Mouse (Mus musculus): ENCODE data around the gene Runx3.

The Runx3 gene

DNA sequence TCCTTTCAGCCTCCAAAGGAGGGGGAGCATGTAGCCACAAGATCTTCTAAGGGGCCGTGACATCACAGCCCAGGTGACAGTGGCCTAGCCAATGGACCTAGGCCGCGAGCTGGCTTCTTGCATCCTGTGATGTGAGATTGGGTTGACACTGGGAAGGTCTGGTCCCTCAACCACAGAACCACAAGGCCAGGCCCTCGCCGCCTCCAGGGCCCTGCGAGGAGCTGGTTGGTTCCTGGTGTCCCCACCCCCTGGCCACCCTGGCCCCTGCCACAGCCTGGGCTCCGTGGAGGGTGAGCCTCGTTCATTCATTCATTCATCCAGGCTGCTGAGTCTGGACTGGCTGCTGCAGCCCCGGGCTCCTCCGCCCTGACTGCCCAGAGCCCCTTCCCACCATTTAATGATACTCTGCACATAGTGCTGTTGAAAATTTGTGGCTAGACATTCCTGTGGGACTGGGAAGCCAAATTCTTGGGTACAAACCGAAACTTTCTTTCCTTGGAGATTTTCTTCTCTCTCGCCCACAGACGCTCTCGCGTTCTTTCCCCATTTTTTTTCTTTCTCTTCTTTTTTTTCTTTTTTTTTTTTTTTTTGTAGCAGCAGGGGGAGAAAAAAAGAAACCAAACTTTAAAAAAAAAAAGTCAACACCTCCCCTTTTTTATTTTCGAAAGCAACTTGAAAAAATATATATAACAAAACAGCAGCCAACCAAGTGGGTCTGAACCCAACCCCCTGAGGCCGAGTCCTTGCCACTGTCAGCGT is at the start of gene Runx3:
Runx3 (plus strand) TSS at position 311 of the 759 bp plus-strand sequence.
- no peak for DNase-seq (ENCODE audit: low spot score in 2 of 2)

DNA sequence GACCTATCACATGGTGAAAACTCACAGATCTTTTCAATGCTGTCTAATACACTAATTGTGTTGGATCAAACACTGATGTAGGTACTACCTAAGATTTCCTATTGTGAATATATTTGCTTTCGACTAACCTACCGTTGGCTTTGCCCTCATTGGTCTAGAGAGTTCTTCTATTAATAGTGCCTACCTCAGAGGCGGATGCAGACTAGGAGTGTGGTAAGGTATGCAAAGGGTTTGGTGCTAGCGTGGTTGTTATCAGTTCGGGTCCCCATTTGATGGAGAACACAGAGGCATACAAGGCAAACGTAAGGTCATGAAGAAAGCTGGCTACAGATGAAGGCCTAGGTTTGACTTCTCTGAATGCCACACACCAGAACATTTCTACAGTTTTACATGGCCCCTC is 47.8 kb upstream of the Runx3 start:
- DNase-seq (ENCODE audit: low spot score in 2 of 2), result no peak

DNA sequence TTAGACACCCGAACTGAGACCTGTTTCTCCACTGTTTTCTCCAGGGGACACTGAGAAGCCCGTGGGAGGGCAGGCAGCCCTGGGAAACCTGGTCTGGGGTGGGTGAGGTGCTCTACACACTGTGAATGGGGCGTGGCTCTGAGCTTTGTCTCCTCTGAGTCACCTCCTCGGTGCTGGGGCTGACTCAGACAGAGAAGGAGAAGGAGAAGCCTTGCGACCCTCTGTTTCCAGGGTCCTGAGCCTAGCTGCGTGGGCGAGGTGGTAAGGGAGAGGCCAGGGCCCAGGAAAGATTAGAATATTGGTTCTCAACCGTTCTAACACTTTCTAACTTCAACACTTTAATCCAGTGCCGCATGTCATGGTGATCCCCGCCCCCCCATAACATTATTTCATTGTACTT is 46.9 kb upstream of the Runx3 start:
- no peak for DNase-seq (ENCODE audit: low spot score in 2 of 2)

DNA sequence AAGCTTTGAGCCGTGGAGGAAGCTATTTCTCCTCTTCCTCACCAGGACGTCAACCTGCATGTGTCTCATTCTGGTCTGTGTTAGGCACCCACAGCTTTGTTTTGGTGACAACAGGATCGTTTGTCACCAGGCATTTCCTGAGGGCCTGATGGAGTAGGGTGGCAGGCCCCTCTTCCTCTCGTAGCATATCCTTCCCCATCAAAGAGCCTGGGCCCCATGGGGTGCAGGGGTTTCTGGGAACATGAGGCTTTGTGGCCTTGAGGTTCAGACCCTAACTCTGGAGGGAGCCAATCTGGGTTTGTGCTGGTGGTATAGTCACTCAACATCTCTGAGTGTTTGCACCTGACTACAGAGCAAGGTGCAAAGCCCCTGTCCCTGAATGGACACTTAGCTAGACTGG is 45.8 kb upstream of the Runx3 start:
- DNase-seq (ENCODE audit: low spot score in 2 of 2), result no peak

DNA sequence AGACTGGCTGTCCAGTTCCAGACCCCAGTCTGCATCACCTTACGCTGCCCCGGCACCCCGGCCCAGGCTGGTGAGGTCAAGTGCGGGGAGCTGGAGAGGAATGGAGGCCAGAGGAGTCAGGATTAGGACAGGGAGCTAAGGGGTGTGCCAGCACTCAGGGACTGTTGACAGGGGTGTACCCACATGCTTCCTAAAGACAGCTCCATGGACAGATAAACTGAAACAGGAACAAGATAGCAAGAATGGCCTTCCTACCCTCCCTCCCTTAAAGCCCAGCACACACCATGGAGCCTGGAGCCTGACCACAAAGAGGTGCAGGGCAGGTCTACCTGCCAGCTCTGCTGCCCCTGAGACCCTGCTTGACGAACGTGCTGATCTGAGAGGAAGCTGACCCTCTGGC is 45.1 kb upstream of the Runx3 start:
- DNase-seq (ENCODE audit: low spot score in 2 of 2), result no peak

DNA sequence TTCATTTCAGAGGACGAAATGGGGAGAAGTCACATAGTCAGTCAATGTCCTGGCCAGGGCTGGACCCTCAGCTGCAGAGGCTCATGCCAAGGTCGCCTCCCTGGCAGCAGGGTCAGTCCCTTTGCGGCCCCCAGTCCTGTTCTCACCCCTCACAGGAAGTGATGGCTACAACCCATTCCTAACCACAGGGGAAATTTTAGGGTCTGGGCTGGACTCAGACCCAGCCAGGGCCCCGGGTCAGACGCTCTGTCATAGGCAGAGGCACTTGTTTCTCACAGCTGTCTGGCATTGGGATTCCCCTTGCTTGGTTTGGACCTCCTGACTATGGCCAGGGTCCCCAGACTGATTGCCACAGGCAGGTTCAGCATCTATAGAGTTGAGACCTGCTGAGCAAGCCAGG is 43.8 kb upstream of the Runx3 start:
- no peak for DNase-seq (ENCODE audit: low spot score in 2 of 2)

DNA sequence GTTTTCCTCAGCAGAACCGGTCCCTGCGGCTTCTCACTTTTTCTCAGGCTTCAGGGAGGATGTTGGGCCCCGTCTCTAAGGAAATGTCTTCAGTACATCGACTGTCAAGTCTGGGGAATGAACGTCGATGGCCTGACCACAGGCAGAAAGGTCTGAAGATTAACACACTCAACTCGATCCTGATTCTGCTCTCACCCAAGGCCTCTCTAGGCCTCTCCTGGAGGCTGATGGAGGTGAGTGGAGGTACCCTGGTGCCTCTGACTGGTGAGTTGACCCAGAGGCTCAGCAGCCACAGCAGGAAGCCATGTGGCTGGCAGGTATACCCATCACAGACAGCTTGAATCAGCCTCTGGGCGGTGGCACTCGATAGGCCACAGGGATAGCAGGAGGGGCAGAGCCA is 43.3 kb upstream of the Runx3 start:
- DNase-seq (ENCODE audit: low spot score in 2 of 2), result no peak

DNA sequence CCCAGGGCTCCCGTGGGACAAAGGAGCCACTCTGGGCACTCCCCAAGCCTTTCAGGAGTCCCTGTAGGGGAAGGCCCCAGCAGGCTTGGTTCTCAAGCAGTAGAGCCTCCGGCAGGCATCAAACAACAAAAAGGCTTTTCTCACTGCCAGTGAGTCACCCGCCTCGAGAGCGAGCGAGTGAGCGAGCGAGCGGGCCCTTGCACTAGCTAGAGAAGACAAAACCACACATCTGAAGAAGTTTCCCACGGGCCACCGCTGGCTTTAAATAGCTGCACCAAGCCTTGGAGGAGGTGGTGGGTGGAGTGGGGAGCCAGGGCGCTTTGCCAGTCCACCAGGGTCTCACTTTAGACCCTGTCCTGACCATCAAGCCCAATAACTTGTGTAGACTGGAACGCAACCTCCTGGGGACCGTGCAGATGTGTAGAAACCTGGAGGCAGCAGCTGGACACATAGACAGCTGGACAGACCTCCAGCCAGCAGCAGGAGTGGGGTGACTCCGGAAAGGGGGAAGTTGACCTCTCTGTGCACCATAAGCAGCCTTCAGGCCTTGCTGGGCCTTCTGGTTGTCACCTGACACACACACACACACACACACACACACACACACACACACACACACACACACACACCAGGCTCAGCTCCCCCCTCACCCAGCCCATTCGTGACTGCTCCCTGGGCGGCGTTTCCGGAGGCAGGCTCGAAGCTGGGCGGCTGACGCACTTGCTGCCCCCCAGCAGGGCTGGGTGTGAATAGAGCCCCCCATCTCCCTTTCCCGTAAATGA is 40.4 kb upstream of the Runx3 start:
- DNase-seq (ENCODE audit: low spot score in 2 of 2), result no peak

DNA sequence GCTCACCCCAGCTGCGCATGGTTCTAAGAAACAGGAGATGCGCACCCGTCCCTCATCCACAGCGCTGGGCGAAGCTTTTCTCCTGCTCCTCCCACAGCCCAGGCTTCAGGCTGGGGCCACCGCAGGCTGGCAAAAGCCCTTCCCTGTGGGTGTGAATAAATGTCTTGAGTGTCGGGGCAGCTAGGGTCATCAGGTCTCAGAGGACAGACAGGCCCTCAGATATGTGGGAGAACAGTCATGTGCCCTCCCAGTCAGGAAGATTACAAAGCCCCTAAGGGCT is 39.9 kb upstream of the Runx3 start:
- DNase-seq (ENCODE audit: low spot score in 2 of 2), result peak in 1 of 2 experiments; percentile 26

DNA sequence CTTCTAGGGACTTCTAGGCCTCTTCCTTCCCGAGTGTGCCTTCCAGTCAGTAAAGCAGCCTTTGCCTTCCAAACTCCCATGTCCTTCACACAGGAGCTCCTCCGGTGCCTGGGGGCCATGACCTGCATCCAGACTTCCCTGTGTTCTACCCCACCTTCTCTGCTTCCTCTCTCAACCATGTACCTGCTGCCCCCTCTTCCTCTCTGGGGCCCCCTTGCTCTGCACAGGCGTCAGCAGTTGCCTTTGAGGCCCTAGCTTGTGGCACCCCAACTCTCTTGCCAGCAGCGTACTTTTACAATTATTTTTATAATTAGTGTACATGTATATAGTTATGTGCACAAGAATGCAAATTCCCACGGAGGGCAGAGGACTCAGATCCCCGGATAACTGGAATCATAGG is 37.4 kb upstream of the Runx3 start:
- DNase-seq (ENCODE audit: low spot score in 2 of 2), result no peak

DNA sequence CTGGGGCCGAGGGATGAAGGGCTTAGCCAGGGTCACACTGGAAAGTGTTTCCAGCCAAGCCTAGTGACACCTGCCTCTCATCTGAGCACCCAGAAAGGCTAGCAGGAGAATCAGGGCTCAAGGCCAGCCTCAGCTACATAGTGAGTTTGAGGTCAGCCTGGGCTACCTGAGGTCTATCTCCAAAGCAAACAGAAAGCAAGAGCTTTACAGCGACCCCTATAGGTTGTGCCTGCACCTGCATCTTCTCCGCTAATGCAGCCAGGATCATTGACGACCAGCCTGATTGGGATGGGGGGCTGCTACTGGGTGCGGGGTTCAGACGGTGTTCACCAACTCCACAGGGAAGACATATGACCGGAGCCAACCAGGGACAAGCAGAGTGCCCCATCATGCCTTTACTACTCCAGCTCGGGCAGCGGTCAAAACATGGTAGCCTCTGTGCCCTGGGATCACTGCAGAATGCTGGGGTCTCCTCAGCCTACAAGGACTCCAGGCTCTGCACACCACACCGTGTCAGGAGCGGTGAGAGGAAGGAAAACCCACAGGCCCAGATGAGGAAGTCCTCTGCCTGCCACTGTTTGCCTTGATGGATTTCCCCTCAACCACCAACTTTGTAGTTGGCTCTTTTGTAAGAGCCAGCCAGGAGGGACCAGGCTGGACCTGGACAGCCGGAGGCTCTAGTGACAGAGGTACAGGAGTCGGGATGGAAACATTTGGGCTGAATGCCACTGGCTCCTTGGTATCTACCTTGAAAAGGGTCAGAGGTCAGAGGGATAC is 35.2 kb upstream of the Runx3 start:
- no peak for DNase-seq (ENCODE audit: low spot score in 2 of 2)

DNA sequence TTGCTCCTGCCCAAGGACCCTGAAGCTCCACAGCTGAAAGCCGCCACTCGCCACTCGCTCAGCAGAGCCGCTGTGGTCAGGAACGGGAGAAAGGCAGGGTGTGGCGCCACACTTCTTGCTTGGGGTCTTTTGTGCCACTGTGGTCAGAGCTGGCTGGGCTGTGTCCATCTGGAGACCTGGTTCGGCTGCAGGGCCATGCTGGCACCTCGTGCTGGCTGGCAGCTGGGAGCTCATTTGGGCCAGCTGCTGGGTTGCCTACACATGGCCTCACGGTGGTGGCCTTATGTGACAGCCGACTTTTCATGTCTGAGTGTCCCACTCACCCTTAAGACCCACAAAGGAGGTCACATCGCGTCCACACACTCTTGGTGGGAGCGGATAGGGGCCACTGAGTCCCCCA is 29.8 kb upstream of the Runx3 start:
- no peak for DNase-seq (ENCODE audit: low spot score in 2 of 2)

DNA sequence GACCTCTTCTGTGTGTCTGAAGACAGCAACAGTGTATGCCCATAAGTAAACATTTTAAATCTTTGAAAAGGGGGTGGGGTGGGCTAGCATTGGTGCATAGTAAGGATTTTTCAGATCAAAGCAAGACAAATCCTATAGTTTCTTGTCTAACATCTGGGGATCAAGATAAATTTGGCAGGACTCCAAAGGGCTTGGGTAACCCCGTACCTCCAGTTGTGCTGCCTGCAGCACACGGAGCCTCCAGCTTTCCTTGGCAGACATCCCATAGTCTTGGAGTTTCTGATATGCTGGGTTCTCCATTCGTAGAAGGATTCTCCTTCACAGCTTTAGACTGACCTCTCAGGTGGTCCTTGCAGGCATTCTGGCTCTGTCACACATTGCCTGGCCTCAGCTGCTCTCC is 27.6 kb upstream of the Runx3 start:
- DNase-seq (ENCODE audit: low spot score in 2 of 2), result no peak

DNA sequence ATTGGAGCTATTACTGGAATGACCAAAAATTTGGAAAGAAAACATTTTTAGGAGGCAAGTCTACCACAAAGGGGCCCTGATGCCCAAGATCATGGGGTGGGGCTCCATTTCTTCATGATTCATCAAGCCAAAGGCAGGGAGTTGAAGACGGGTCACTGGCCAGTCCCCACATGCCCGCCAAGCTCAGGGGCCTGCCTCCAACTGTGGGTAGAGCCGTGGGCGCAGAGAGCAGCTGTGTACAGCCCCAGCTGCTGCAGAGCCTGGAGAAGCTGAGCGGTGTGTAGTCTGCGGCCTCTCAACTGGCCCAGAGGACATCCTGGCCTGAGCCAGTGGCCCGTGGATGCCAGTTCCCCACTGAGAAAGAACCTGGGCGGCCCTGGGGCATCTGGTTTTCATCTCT is 24.8 kb upstream of the Runx3 start:
- peak; percentile 20 to 22 for DNase-seq (ENCODE audit: low spot score in 2 of 2)

DNA sequence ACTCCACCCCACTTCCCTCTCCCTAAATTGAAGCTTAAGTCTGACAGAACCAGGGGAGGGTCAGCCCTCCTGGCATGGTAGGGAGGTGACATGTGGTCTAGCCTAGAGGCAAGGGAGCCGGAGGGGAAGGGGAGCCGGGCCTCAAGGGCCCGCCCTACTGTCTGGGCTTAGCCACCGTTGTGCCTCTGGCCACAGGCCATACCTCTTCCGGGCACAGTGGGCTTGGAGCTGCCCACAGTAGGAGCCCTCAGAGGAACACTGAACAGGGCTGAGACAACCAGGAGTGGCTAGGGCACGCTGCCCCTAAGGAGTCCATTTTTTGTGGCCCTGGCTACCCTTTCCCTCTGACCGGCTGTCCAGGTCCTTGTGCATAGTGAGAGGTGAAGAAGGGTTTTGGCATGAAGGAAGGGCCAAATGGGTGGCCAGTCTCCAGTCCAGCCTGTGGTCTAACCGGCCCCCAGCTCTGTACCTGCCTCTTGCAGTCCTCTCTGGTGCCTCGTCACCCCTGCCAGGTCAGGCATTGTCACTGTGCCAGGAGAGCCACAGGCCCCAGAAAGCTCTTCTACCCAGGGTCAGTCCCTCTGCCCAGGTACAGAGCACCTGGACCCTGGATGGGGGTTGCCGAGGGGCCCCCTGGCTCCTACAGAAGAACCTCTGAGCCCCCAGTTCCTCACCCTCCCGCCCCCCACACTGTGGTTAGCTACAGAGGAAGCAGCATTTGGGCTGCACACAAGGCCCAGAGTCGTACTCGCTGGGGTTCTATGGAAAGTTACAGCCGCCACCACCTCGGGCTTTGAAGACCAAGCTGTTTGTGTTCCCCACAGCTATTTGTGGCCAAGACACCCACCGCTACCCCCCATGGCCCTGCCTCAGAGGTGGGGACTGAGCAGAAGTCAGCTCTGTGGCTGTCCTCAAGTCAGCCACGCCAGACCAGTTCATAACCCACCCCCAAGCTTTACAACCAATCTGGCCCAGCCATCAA is 22.3 kb upstream of the Runx3 start:
- no peak for DNase-seq (ENCODE audit: low spot score in 2 of 2)

DNA sequence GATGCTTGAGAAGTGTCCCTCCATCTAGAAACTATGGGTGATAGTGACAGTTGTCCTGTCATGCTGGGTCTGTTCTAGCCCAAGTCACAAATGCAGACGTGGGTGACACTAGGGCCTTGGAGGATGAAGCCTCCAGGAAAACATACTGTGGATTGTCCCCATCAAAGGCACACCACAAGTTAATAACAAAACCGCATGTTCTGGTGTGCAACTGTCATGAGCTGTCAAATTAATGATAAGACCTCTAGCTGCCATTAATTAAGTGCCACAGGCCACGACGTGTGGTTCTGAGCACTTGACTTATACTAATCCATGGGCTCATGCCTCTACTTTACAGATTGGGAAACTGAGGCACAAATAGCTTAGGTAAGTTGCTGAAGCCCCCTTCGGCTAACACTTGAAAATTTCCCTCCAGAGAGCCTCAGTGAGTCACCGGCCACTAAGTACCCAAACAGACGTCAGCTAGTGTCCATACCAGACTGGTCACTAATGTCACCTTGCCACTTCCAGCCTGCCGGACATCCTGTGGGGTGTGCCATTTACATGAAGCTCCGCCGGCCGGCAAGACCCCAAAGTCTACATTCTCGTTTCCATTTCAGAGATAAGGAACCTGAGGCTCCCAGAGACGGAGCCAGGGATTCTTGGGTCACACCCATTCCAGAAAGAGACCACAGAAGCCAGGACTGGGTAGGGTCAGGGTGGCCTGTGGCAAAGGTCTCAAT is 18.3 kb upstream of the Runx3 start:
- no peak for DNase-seq (ENCODE audit: low spot score in 2 of 2)

DNA sequence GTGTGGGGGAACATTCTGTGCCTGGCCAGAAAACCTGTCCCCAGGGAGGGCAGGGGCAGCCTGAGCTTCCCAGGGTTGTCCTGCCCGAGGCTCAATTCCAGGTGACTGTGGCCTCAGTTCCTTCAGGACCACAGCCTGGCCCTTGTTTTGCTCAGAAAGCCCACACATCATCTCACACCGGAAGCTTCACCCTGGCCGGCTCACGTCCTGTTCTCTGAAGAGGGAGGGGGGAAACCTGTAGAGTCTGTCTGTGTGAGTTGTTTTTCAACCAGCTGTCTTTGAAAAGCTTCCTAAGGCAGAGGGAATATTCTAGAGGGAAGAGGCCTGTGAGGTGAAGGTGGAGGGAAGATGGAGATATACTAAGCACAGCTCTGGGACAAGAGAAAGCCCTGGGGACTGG is 17.7 kb upstream of the Runx3 start:
- DNase-seq (ENCODE audit: low spot score in 2 of 2), result no peak

DNA sequence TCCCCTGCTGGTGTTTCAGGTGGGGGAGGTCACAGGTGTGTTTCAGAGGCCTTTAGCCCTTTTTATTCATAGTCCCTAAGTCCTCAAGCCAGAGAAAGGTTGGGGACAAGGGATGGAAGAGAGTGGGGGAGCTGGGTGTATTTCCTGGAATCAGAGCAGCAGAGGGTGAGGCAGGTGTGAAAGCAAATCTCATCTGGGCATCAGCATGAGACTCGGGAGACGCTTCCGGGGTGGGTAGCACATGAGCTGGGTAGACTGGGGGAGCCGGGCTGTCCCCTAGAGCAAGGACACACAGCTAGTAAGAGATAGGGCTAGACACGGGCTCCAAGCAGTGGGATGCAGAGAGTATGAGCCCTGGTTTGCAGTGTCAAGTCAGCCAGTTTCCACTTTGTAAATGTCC is 16.7 kb upstream of the Runx3 start:
- DNase-seq (ENCODE audit: low spot score in 2 of 2), result no peak

DNA sequence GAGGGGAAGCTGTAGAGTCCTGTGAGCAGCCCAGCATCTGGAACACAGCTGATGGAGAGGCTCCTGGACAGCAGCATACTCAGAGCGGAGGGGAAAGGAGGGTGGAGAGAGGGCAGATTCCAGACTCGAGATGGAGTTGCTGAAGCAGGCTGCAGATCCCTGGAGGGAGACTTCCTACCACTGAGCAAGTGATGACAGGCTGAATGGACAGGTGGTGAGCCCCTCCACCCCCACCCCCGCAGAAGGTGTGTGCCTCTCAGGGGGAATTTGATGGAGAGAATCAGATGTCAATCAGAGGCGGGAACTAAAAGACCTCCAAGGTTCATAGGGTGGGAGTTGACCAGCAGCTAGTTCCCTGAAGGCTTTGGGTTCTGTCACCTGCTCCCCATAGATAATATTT is 13.5 kb upstream of the Runx3 start:
- DNase-seq (ENCODE audit: low spot score in 2 of 2), result no peak

DNA sequence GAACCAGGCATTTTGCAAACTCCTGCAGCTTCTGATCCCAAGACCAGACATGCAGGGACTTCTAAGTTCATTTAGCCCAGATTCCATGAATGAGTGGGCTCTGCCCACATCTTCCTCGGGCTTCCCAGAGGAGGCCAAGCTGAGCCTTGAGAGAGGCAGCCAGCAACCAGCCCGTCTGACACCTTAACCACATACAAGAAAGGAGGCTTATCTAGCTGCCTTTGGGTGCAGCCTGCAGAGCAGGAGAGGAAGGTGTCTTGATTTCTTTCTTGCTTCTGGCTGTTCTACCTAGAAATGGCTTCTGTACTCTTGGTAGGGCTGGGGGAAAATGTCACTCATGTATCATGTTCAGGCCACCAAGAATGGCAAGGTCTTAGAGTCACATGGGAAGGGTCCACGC is 11.8 kb upstream of the Runx3 start:
- no peak for DNase-seq (ENCODE audit: low spot score in 2 of 2)

DNA sequence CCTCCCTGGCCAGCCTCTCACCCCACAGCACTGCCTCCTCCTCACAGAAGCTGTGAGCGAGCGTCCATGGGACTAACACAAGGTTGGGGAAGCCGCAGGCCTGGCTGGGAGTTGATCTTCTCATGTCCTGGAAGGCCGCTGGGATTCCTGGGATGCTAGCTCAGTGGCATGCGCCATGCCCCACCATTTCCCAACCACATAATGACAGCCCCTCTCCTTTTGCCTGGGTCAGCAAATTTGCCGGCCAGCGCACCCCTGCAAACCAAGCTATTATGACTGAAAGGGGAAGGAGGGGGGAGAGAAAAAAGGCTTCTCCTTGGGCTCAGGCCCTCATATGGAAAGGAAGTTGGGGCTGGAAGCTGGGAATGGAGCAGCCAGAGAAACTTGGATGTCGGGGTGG is 6.8 kb upstream of the Runx3 start:
- no peak for DNase-seq (ENCODE audit: low spot score in 2 of 2)

All from urinary bladder, postnatal 36 days (tissue).